Mouse (Mus musculus): ENCODE measurements around the gene Elane.

The Elane gene

GRCm38 (mm10) chr10:79886054-79886453 is at the start of gene Elane:
TSS of gene Elane (plus strand) at chr10:79886247.
- no peak for DNase-seq (ENCODE audit: low spot score)

GRCm38 (mm10) chr10:79836918-79837317 is 49.1 kb upstream of the Elane start:
- no peak for DNase-seq (ENCODE audit: low spot score)

GRCm38 (mm10) chr10:79838151-79838550 is 47.9 kb upstream of the Elane start:
- DNase-seq (ENCODE audit: low spot score) = peak; percentile 17

- DNase-seq (ENCODE audit: low spot score) = no peak
Measured at GRCm38 (mm10) chr10:79840091-79840490, 46.0 kb upstream of the Elane start.

GRCm38 (mm10) chr10:79840644-79841551 is 45.1 kb upstream of the Elane start:
- peak; percentile 83 for DNase-seq (ENCODE audit: low spot score)

- no peak for DNase-seq (ENCODE audit: low spot score)
Measured at GRCm38 (mm10) chr10:79842322-79842721, 43.7 kb upstream of the Elane start.

GRCm38 (mm10) chr10:79843476-79843875 is 42.6 kb upstream of the Elane start:
- no peak for DNase-seq (ENCODE audit: low spot score)

- DNase-seq (ENCODE audit: low spot score) = no peak
Measured at GRCm38 (mm10) chr10:79846553-79846952, 39.5 kb upstream of the Elane start.

GRCm38 (mm10) chr10:79849941-79850628 is 36.0 kb upstream of the Elane start:
- DNase-seq (ENCODE audit: low spot score) = no peak

- no peak for DNase-seq (ENCODE audit: low spot score)
Measured at GRCm38 (mm10) chr10:79851653-79852052, 34.4 kb upstream of the Elane start.

- no peak for DNase-seq (ENCODE audit: low spot score)
Measured at GRCm38 (mm10) chr10:79852107-79852789, 33.8 kb upstream of the Elane start.

- no peak for DNase-seq (ENCODE audit: low spot score)
Measured at GRCm38 (mm10) chr10:79852827-79853226, 33.2 kb upstream of the Elane start.

- DNase-seq (ENCODE audit: low spot score) = peak; percentile 91
Measured at GRCm38 (mm10) chr10:79853392-79853791, 32.7 kb upstream of the Elane start.

GRCm38 (mm10) chr10:79853860-79854795 is 31.9 kb upstream of the Elane start, which contains the start of gene Ptbp1:
TSS of gene Ptbp1 (plus strand) at chr10:79854427.
- DNase-seq (ENCODE audit: low spot score) = peak; percentile 100

- DNase-seq (ENCODE audit: low spot score) = peak; percentile 64
Measured at GRCm38 (mm10) chr10:79854801-79855541, 31.1 kb upstream of the Elane start.

GRCm38 (mm10) chr10:79855558-79856184 is 30.4 kb upstream of the Elane start:
- DNase-seq (ENCODE audit: low spot score) = peak; percentile 38

- no peak for DNase-seq (ENCODE audit: low spot score)
Measured at GRCm38 (mm10) chr10:79856280-79856679, 29.8 kb upstream of the Elane start.

- peak; percentile 51 for DNase-seq (ENCODE audit: low spot score)
Measured at GRCm38 (mm10) chr10:79856704-79857451, 29.2 kb upstream of the Elane start.

- DNase-seq (ENCODE audit: low spot score) = peak; percentile 50
Measured at GRCm38 (mm10) chr10:79857452-79857811, 28.6 kb upstream of the Elane start.

All from adipocyte (in vitro differentiated cells).